Mouse (Mus musculus) regulatory T cell (primary cell): ENCODE data around the gene Pllp.

ENCODE experiments used
- in situ Hi-C: fragments of 300-600 bp; cut with MboI, MseI; formaldehyde crosslinking; loops from one replicate; pipeline ENCODE4 v1.15.1; 2025; ENCODE audit warnings: high pct_unique_total_duplicates

Pllp gene

GRCm38 (mm10) chr8:94695994-94696384, at the start of gene Pllp:
Gene Pllp (minus strand): TSS chr8:94696278.
- in situ Hi-C loops = no loop called here

- in situ Hi-C loops = no loop called here
Observed at GRCm38 (mm10) chr8:94745476-94746184, 49.6 kb upstream of the Pllp start, which contains the start of gene Ccl22. Gene Ccl22 (plus strand): TSS chr8:94745590.

- in situ Hi-C loops = no loop called here
Observed at GRCm38 (mm10) chr8:94744972-94745371, 48.9 kb upstream of the Pllp start.

- in situ Hi-C loops = no loop called here
Observed at GRCm38 (mm10) chr8:94744484-94744883, 48.4 kb upstream of the Pllp start.

- in situ Hi-C loops = no loop called here
Observed at GRCm38 (mm10) chr8:94741726-94742125, 45.6 kb upstream of the Pllp start.

GRCm38 (mm10) chr8:94740591-94740990, 44.5 kb upstream of the Pllp start:
- in situ Hi-C loops = no loop called here

- in situ Hi-C loops = no loop called here
Observed at GRCm38 (mm10) chr8:94739829-94740228, 43.8 kb upstream of the Pllp start.

GRCm38 (mm10) chr8:94735426-94736094, 39.5 kb upstream of the Pllp start:
- in situ Hi-C loops = no loop called here

- in situ Hi-C loops = no loop called here
Observed at GRCm38 (mm10) chr8:94734735-94735350, 38.8 kb upstream of the Pllp start.

- in situ Hi-C loops = no loop called here
Observed at GRCm38 (mm10) chr8:94733821-94734465, 37.9 kb upstream of the Pllp start.

GRCm38 (mm10) chr8:94729301-94729700, 33.2 kb upstream of the Pllp start:
- in situ Hi-C loops = no loop called here

- in situ Hi-C loops = no loop called here
Observed at GRCm38 (mm10) chr8:94725998-94726397, 29.9 kb upstream of the Pllp start.

GRCm38 (mm10) chr8:94716841-94717240, 20.8 kb upstream of the Pllp start:
- in situ Hi-C loops = no loop called here

- in situ Hi-C loops = no loop called here
Observed at GRCm38 (mm10) chr8:94715871-94716270, 19.8 kb upstream of the Pllp start.

GRCm38 (mm10) chr8:94714556-94714955, 18.5 kb upstream of the Pllp start:
- in situ Hi-C loops = no loop called here

GRCm38 (mm10) chr8:94711160-94711718, 15.2 kb upstream of the Pllp start:
- in situ Hi-C loops = no loop called here

GRCm38 (mm10) chr8:94710336-94710735, 14.3 kb upstream of the Pllp start:
- in situ Hi-C loops = no loop called here

- in situ Hi-C loops = loop anchor here (5.0 kb wide), 1 partner anchor 100 kb away; no protein-coding TSS in a partner anchor
Observed at GRCm38 (mm10) chr8:94706732-94707395, 10.8 kb upstream of the Pllp start.

- in situ Hi-C loops = loop anchor here (5.0 kb wide), 1 partner anchor 102 kb away; no protein-coding TSS in a partner anchor
Observed at GRCm38 (mm10) chr8:94705581-94706245, 9.6 kb upstream of the Pllp start.

GRCm38 (mm10) chr8:94704669-94704984, 8.5 kb upstream of the Pllp start:
- in situ Hi-C loops = no loop called here
